Mouse (Mus musculus) lung, embryonic 14.5 days (tissue): ENCODE measurements around the gene Sobp. TPM values are rescaled to one million over a fixed set of nuclear protein-coding genes. Genes with fewer than 3 reads are reported as not detected.
A peak's percentile ranks its signal among the peaks of the same experiment; 100 is the strongest.

Source experiments
- ATAC-seq: fragments of 200-750 bp; cut with Nextera tagmentation; 2 replicates; pipeline ENCODE4 v1.8.0; 2017; ENCODE audit warnings: mild to moderate bottlenecking, moderate TSS enrichment, moderate library complexity; ENCODE audit not compliant: insufficient read depth
- DNase-seq: peaks from one replicate; pipeline ENCODE4 v3.0.0-alpha.2; 2015
- H3K27ac ChIP-seq: fragments of 300-500 bp; sonication (generic); 2 replicates; pipeline ENCODE4 v1.5.1; 2014; ENCODE audit warnings: low read depth, mild to moderate bottlenecking, moderate library complexity
- H3K27me3 ChIP-seq: fragments of 300-500 bp; sonication (generic); 2 replicates; pipeline ENCODE4 v1.6.1; 2014; ENCODE audit warnings: low read length, control low read depth; ENCODE audit not compliant: insufficient read depth
- H3K36me3 ChIP-seq: fragments of 300-500 bp; sonication (generic); 2 replicates; pipeline ENCODE4 v1.6.1; 2014; ENCODE audit warnings: control low read depth; ENCODE audit not compliant: insufficient read depth
- H3K4me1 ChIP-seq: fragments of 300-500 bp; sonication (generic); 2 replicates; pipeline ENCODE4 v1.6.1; 2014; ENCODE audit warnings: antibody characterized with exemption, control low read depth; ENCODE audit not compliant: insufficient read depth
- H3K4me2 ChIP-seq: fragments of 300-500 bp; sonication (generic); 2 replicates; pipeline ENCODE4 v1.6.1; 2014; ENCODE audit warnings: mild to moderate bottlenecking
- H3K4me3 ChIP-seq: fragments of 300-500 bp; sonication (generic); 2 replicates; pipeline ENCODE4 v1.5.1; 2014; ENCODE audit warnings: low read depth, low read length
- H3K9ac ChIP-seq: fragments of 300-500 bp; sonication (generic); 2 replicates; pipeline ENCODE4 v1.6.1; 2014
- H3K9me3 ChIP-seq: fragments of 300-500 bp; sonication (generic); 2 replicates; pipeline ENCODE4 v1.6.1; 2016; ENCODE audit warnings: low read depth, low read length, control low read depth
- CTCF ChIP-seq: IDR thresholded peaks from 2 replicates; pipeline ENCODE4 v1.5.1; 2016; ENCODE audit warnings: antibody characterized with exemption, low read depth
- WGBS: fragments of 180-500 bp; shearing (Covaris S2); extraction: QIAGEN DNeasy Blood & Tissue Kit; methylation state at CpG from one replicate; pipeline ENCODE4 v1.1.7; 2014; 5-methylcytosine and 5-hydroxymethylcytosine counted together
- polyA plus RNA-seq: library from polyadenylated mRNA; unstranded; fragments of >200 nt; fragmentation: Nextera tagmentation; extraction: Ambion mirVana; gene quantifications from 2 replicates; pipeline ENCODE4 v1.2.1, GENCODE M21; 2014

Sobp gene
- polyA plus RNA-seq, 1 experiment from 2014 or later = 0.66 TPM

GRCm38 (mm10) chr10:42984886-42985285 lies 189.4 kb downstream of the Sobp start:
- no peak overlapping the region for H3K9ac ChIP-seq
- H3K4me2 ChIP-seq = no peak overlapping the region
- H3K9me3 ChIP-seq = no peaks in the 10 kb centered on the region
- no peak overlapping the region for H3K4me3 ChIP-seq
- no peak overlapping the region for H3K27ac ChIP-seq
- no peaks in the 10 kb centered on the region for H3K27me3 ChIP-seq
- no peaks in the 10 kb centered on the region for H3K36me3 ChIP-seq
- H3K4me1 ChIP-seq = no peaks in the 10 kb centered on the region
- 59% methylated on average over 4 of the region's 4 CpGs for WGBS
- no peak for ATAC-seq
- no peak for TF ChIP-seq CTCF
- no peak for DNase-seq

GRCm38 (mm10) chr10:42980999-42981757 lies 193.2 kb downstream of the Sobp start:
- Histone ChIP-seq H3K36me3 (no peaks in the 10 kb centered on the region), H3K9me3 (no peaks in the 10 kb centered on the region), H3K27me3 (no peaks in the 10 kb centered on the region), H3K4me3 (no peak overlapping the region), H3K4me1 (no peaks in the 10 kb centered on the region), H3K9ac (no peak overlapping the region), H3K27ac (no peak overlapping the region), H3K4me2 (no peak overlapping the region)
- DNase-seq (peak; percentile 48), ATAC-seq (no peak; the same call in 1 of the 2 replicates)
- 43% methylated on average over 7 of the region's 7 CpGs for WGBS
- TF ChIP-seq CTCF = peak; percentile 36

- whole genome bisulfite sequencing = 53% methylated on average over 3 of the region's 3 CpGs
- Histone ChIP-seq H3K4me3 (no peak overlapping the region), H3K27ac (no peak overlapping the region), H3K27me3 (no peaks in the 10 kb centered on the region), H3K36me3 (no peaks in the 10 kb centered on the region), H3K4me2 (no peak overlapping the region), H3K9me3 (no peaks in the 10 kb centered on the region), H3K4me1 (no peaks in the 10 kb centered on the region), H3K9ac (no peak overlapping the region)
- no peak for TF ChIP-seq CTCF
- DNase-seq (no peak), ATAC-seq (no peak)
These were observed 196.0 kb downstream of the Sobp start for GRCm38 (mm10) chr10:42978346-42978745.

- Histone ChIP-seq H3K27ac (no peak overlapping the region), H3K4me1 (no peaks in the 10 kb centered on the region), H3K4me2 (no peak overlapping the region), H3K4me3 (no peak overlapping the region), H3K27me3 (no peaks in the 10 kb centered on the region), H3K9ac (no peak overlapping the region), H3K36me3 (no peaks in the 10 kb centered on the region), H3K9me3 (no peaks in the 10 kb centered on the region)
- ATAC-seq = no peak
- TF ChIP-seq CTCF = no peak
- 65% methylated on average over 6 of the region's 6 CpGs for WGBS
- DNase-seq = no peak
These were observed 197.8 kb downstream of the Sobp start for GRCm38 (mm10) chr10:42976577-42976976.

- no peak for TF ChIP-seq CTCF
- DNase-seq (no peak), ATAC-seq (no peak)
- H3K9me3 ChIP-seq = no peaks in the 10 kb centered on the region
- H3K9ac ChIP-seq = no peak overlapping the region
- H3K27me3 ChIP-seq = no peaks in the 10 kb centered on the region
- no peak overlapping the region for H3K27ac ChIP-seq
- no peak overlapping the region for H3K4me2 ChIP-seq
- no peaks in the 10 kb centered on the region for H3K4me1 ChIP-seq
- no peak overlapping the region for H3K4me3 ChIP-seq
- no peaks in the 10 kb centered on the region for H3K36me3 ChIP-seq
- WGBS = 58% methylated on average over 4 of the region's 4 CpGs
These were observed 200.8 kb downstream of the Sobp start for GRCm38 (mm10) chr10:42973537-42973936.

- H3K4me2 ChIP-seq = peak overlapping the region; percentile 40; the same call in 1 of the 2 replicates
- H3K9ac ChIP-seq = no peak overlapping the region
- TF ChIP-seq CTCF = peak; percentile 80
- DNase-seq (peak; percentile 91), ATAC-seq (peak; percentile 85)
- no peaks in the 10 kb centered on the region for H3K27me3 ChIP-seq
- WGBS = 23% methylated on average over 18 of the region's 18 CpGs
- no peaks in the 10 kb centered on the region for H3K4me1 ChIP-seq
- H3K27ac ChIP-seq = no peak overlapping the region
- H3K36me3 ChIP-seq = no peaks in the 10 kb centered on the region
- H3K4me3 ChIP-seq = no peak overlapping the region
- no peaks in the 10 kb centered on the region for H3K9me3 ChIP-seq
These were observed 201.7 kb downstream of the Sobp start for GRCm38 (mm10) chr10:42972504-42973172.

GRCm38 (mm10) chr10:42968332-42968731 lies 206.0 kb downstream of the Sobp start:
- 17% methylated on average over 2 of the region's 2 CpGs for WGBS
- Histone ChIP-seq H3K27ac (no peak overlapping the region), H3K4me3 (no peak overlapping the region), H3K9me3 (no peaks in the 10 kb centered on the region), H3K4me2 (no peak overlapping the region), H3K4me1 (no peaks in the 10 kb centered on the region), H3K27me3 (no peaks in the 10 kb centered on the region), H3K9ac (no peak overlapping the region), H3K36me3 (no peaks in the 10 kb centered on the region)
- no peak for ATAC-seq
- no peak for DNase-seq
- TF ChIP-seq CTCF = no peak
